Mouse (Mus musculus): ENCODE measurements at regions not wholly inside any gene's neighbourhood (a gene's known extent, or its start where the extent isn't known, plus 50 kb on each side); places are given as distances from the start of the nearest gene placed in this dataset.

- TF ChIP-seq CTCF (IDR thresholded peaks at IDR 0.05; ENCODE audit: borderline replicate concordance, extremely low read depth, insufficient read depth, insufficient read length) (no peak), POLR2A (IDR thresholded peaks at IDR 0.05; ENCODE audit: borderline replicate concordance, extremely low read depth, insufficient read depth, insufficient read length, poor library complexity, severe bottlenecking) (no peak)
These were observed 136.5 kb downstream of the Foxo1 start for GRCm38 (mm10) chr3:52404636-52405035.
